Mouse (Mus musculus) liver, embryonic 14 days (tissue): ENCODE measurements around the gene Cox6b1. TPM values are rescaled to one million over a fixed set of nuclear protein-coding genes. Genes with fewer than 3 reads are reported as not detected.

Experiments used
- polyA plus RNA-seq: library from polyadenylated mRNA; depleted of rRNA; stranded (reverse); fragments of >200 nt; gene quantifications from 2 replicates; pipeline ENCODE4 v1.2.3, GENCODE M21; 2012; rRNA removed

The Cox6b1 gene
- polyA plus RNA-seq, result 430 and 478 TPM in 2 replicates

GRCm38 (mm10) chr7:30625530-30626384, at the start of gene Cox6b1:
Gene Cox6b1 (minus strand): TSS chr7:30626151.

GRCm38 (mm10) chr7:30671480-30671879, 45.5 kb upstream of the Cox6b1 start, which contains the start of gene Pmis2:
Gene Pmis2 (minus strand): TSS chr7:30671605.

GRCm38 (mm10) chr7:30664529-30665200, 38.7 kb upstream of the Cox6b1 start, which contains the start of gene Haus5:
Gene Haus5 (minus strand): TSS chr7:30664994.

GRCm38 (mm10) chr7:30649591-30650540, 23.9 kb upstream of the Cox6b1 start, which contains the start of gene Rbm42:
Gene Rbm42 (minus strand): TSS chr7:30650317.

GRCm38 (mm10) chr7:30635752-30636151, 9.8 kb upstream of the Cox6b1 start, which contains the start of gene Etv2:
Gene Etv2 (minus strand): TSS chr7:30635852.

GRCm38 (mm10) chr7:30612654-30613402, 13.1 kb downstream of the Cox6b1 start, which contains the start of gene Upk1a:
Gene Upk1a (minus strand): TSS chr7:30612847.

GRCm38 (mm10) chr7:30598786-30599185, 27.2 kb downstream of the Cox6b1 start, which contains the start of gene Zbtb32:
Gene Zbtb32 (minus strand): TSS chr7:30598909.

GRCm38 (mm10) chr7:30588676-30589434, 37.1 kb downstream of the Cox6b1 start, which contains the start of gene Kmt2b:
Gene Kmt2b (minus strand): TSS chr7:30588726.

Other genes starting within 250 kb of the Cox6b1 start
- 65.2 and 83.0 TPM in 2 replicates for gene Tyrobp, start 212.4 kb downstream of the Cox6b1 start, polyA plus RNA-seq
- gene Hcst, start 206.3 kb downstream of the Cox6b1 start, polyA plus RNA-seq, result 2.0 and 2.7 TPM in 2 replicates
- 0.76 and 1.2 TPM in 2 replicates for gene Nfkbid, start 204.4 kb downstream of the Cox6b1 start, polyA plus RNA-seq
- 2.6 and 3.0 TPM in 2 replicates for gene Aplp1, start 180.6 kb downstream of the Cox6b1 start, polyA plus RNA-seq
- 0.06 and 0.09 TPM in 2 replicates for gene Kirrel2, start 168.5 kb downstream of the Cox6b1 start, polyA plus RNA-seq
- gene Nphs1, start 167.8 kb downstream of the Cox6b1 start, polyA plus RNA-seq, result 0.06 and 0.07 TPM in 2 replicates
- 40.2 and 47.9 TPM in 2 replicates for gene Prodh2, start 132.5 kb downstream of the Cox6b1 start, polyA plus RNA-seq
- gene Arhgap33, start 91.1 kb downstream of the Cox6b1 start, polyA plus RNA-seq, result 5.9 and 7.3 TPM in 2 replicates
- 3.4 and 3.7 TPM in 2 replicates for gene Hspb6, start 74.0 kb downstream of the Cox6b1 start, polyA plus RNA-seq
- gene Proser3, start 73.9 kb downstream of the Cox6b1 start, polyA plus RNA-seq, result 5.0 and 6.7 TPM in 2 replicates
- gene Lin37, start 66.3 kb downstream of the Cox6b1 start, polyA plus RNA-seq, result 14.5 and 16.8 TPM in 2 replicates
- gene U2af1l4, start 62.9 kb downstream of the Cox6b1 start, polyA plus RNA-seq, result 30.3 and 31.5 TPM in 2 replicates
- 1.0 and 1.8 TPM in 2 replicates for gene Gm49396, start 62.8 kb downstream of the Cox6b1 start, polyA plus RNA-seq
- 52.6 and 62.2 TPM in 2 replicates for gene Psenen, start 62.5 kb downstream of the Cox6b1 start, polyA plus RNA-seq
- 1.6 and 1.8 TPM in 2 replicates for gene Igflr1, start 60.7 kb downstream of the Cox6b1 start, polyA plus RNA-seq
- gene Kmt2b, start 37.4 kb downstream of the Cox6b1 start, polyA plus RNA-seq, result 9.7 and 11.2 TPM in 2 replicates
- 0.03 and 0.09 TPM in 2 replicates for gene Zbtb32, start 27.2 kb downstream of the Cox6b1 start, polyA plus RNA-seq
- 0.21 and 0.71 TPM in 2 replicates for gene Upk1a, start 13.3 kb downstream of the Cox6b1 start, polyA plus RNA-seq
- gene Etv2, start 9.7 kb upstream of the Cox6b1 start, polyA plus RNA-seq, result 0.03 TPM in 1 of 2 replicates, not detected in the other
- 21.9 and 25.1 TPM in 2 replicates for gene Rbm42, start 24.2 kb upstream of the Cox6b1 start, polyA plus RNA-seq
- gene Haus5, start 38.8 kb upstream of the Cox6b1 start, polyA plus RNA-seq, result 24.1 and 28.2 TPM in 2 replicates
- not detected in 2 replicates for gene Pmis2, start 45.5 kb upstream of the Cox6b1 start, polyA plus RNA-seq
- gene 2200002J24Rik, start 72.8 kb upstream of the Cox6b1 start, polyA plus RNA-seq, result 0.09 and 0.21 TPM in 2 replicates
- gene Atp4a, start 86.1 kb upstream of the Cox6b1 start, polyA plus RNA-seq, result 0.74 and 0.90 TPM in 2 replicates
- gene Tmem147, start 103.4 kb upstream of the Cox6b1 start, polyA plus RNA-seq, result 56.5 and 63.8 TPM in 2 replicates
- gene Gapdhs, start 117.5 kb upstream of the Cox6b1 start, polyA plus RNA-seq, result not detected in 2 replicates
- gene Sbsn, start 125.3 kb upstream of the Cox6b1 start, polyA plus RNA-seq, result 0.61 and 0.74 TPM in 2 replicates
- gene Dmkn, start 137.6 kb upstream of the Cox6b1 start, polyA plus RNA-seq, result 0.16 and 0.25 TPM in 2 replicates
- gene Krtdap, start 161.7 kb upstream of the Cox6b1 start, polyA plus RNA-seq, result 0.20 TPM in 1 of 2 replicates, not detected in the other
- 0.31 and 0.33 TPM in 2 replicates for gene Ffar2, start 197.6 kb upstream of the Cox6b1 start, polyA plus RNA-seq
- not detected in 2 replicates for gene Ffar3, start 230.0 kb upstream of the Cox6b1 start, polyA plus RNA-seq
- not detected in 2 replicates for gene Ffar1, start 235.4 kb upstream of the Cox6b1 start, polyA plus RNA-seq